Mouse (Mus musculus) liver, postnatal 0 days (tissue): ENCODE data around the gene Adgrg3.
A peak's percentile ranks its signal among the peaks of the same experiment; 100 is the strongest.

Experiments
- CTCF ChIP-seq: sonication (generic); IDR thresholded peaks from 2 replicates; pipeline ENCODE4 v1.5.1; 2016; ENCODE audit warnings: antibody characterized with exemption, low read depth
- EP300 ChIP-seq: IDR thresholded peaks from 2 replicates; pipeline ENCODE4 v1.6.1; 2016; ENCODE audit warnings: antibody characterized with exemption, low read depth, mild to moderate bottlenecking

DNA sequence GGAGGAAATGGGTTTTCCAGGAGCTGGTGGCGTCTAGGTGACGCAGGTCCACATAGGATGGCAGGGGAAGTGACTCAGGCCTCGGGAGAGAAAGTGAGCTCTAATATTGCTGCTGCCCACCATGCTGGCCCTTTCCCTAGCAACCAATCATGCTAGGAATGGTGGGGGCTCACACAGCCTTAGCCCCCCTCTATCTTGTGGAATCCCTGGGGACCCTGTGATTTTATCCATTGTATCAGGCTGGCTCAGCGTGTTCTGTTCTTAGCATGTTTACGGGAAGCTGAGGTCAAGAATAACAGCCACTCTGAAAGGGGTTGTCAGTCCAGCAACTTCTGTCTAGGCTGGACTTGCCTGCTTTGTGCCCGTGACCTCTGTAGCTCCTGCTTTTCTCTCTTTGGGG is 18.5 kb upstream of the Adgrg3 start:
- TF ChIP-seq CTCF = no peak
- 0 out of 2 replicates have a peak, but pooled peaks have one; percentile 28 for TF ChIP-seq EP300
